Mouse (Mus musculus) hindbrain, postnatal 0 days (tissue): Measurements from ENCODE around the gene Npr2. TPM values are rescaled to one million over a fixed set of nuclear protein-coding genes. Genes with fewer than 3 reads are reported as not detected.
"Not testable (repeated sequence)": the region's sequence is repeated elsewhere in the genome, so short reads cannot be mapped to it uniquely, and the experiment has no call there.

Experiments used
- ATAC-seq: fragments of 200-750 bp; cut with Nextera tagmentation; 2 replicates; pipeline ENCODE4 v1.8.0; 2017; ENCODE audit warnings: mild to moderate bottlenecking, moderate TSS enrichment, moderate library complexity
- DNase-seq: peaks from one replicate; pipeline ENCODE4 v3.0.0-alpha.2; 2015; ENCODE audit warnings: low spot score
- H3K27ac ChIP-seq: fragments of 300-500 bp; sonication (generic); 2 replicates; pipeline ENCODE4 v1.5.1; 2014; ENCODE audit warnings: mild to moderate bottlenecking
- H3K27me3 ChIP-seq: fragments of 300-500 bp; sonication (generic); 2 replicates; pipeline ENCODE4 v1.6.1; 2014; ENCODE audit warnings: low read length, mixed read lengths; ENCODE audit not compliant: insufficient read depth
- H3K36me3 ChIP-seq: fragments of 300-500 bp; sonication (generic); 2 replicates; pipeline ENCODE4 v1.6.1; 2014; ENCODE audit warnings: low read length, mixed read lengths; ENCODE audit not compliant: insufficient read depth
- H3K4me1 ChIP-seq: fragments of 300-500 bp; sonication (generic); 2 replicates; pipeline ENCODE4 v1.6.1; 2014; ENCODE audit warnings: antibody characterized with exemption, low read length, mixed read lengths; ENCODE audit not compliant: insufficient read depth
- H3K4me2 ChIP-seq: fragments of 300-500 bp; sonication (generic); 2 replicates; pipeline ENCODE4 v1.6.1; 2014; ENCODE audit warnings: low read depth, mild to moderate bottlenecking, low read length, moderate library complexity, mixed read lengths
- H3K4me3 ChIP-seq: fragments of 300-500 bp; sonication (generic); 2 replicates; pipeline ENCODE4 v1.5.1; 2014; ENCODE audit warnings: low read length
- H3K9ac ChIP-seq: fragments of 300-500 bp; sonication (generic); replicated peaks from 2 replicates; pipeline ENCODE4 v1.6.1; 2014; ENCODE audit warnings: mild to moderate bottlenecking, low read length, moderate library complexity, mixed read lengths
- H3K9me3 ChIP-seq: fragments of 300-500 bp; sonication (generic); 2 replicates; pipeline ENCODE4 v1.6.1; 2016; ENCODE audit warnings: low read length, mixed read lengths
- CTCF ChIP-seq: IDR thresholded peaks from 2 replicates; pipeline ENCODE4 v1.5.1; 2016; ENCODE audit warnings: antibody characterized with exemption, control low read depth, low read depth
- WGBS: fragments of 180-500 bp; shearing (Covaris S2); extraction: QIAGEN DNeasy Blood & Tissue Kit; methylation state at CpG from one replicate; pipeline ENCODE4 v1.1.7; 2014; 5-methylcytosine and 5-hydroxymethylcytosine counted together
- polyA plus RNA-seq: library from polyadenylated mRNA; unstranded; fragments of >200 nt; fragmentation: Nextera tagmentation; extraction: Ambion mirVana; gene quantifications from 2 replicates; pipeline ENCODE4 v1.2.1, GENCODE M21; 2015
- total RNA-seq: library from RNA; depleted of rRNA; stranded (reverse); fragments of >200 nt; gene quantifications from 2 replicates; pipeline ENCODE4 v1.2.3, GENCODE M21; 2014

The Npr2 gene
- total and polyA plus RNA-seq, 2 experiments from 2014 or later, result 8.9 to 41.3 TPM

- ATAC-seq (no peak), DNase-seq (no peak)
- no peak overlapping the region for H3K4me3 ChIP-seq
- 62% methylated on average over 7 of the region's 7 CpGs for WGBS
- H3K4me1 ChIP-seq, result no peaks in the 10 kb centered on the region
- H3K9me3 ChIP-seq, result no peaks in the 10 kb centered on the region
- H3K27me3 ChIP-seq, result no peaks in the 10 kb centered on the region
- H3K4me2 ChIP-seq, result no peak overlapping the region
- H3K9ac ChIP-seq, result no peak overlapping the region
- no peak for TF ChIP-seq CTCF
- H3K36me3 ChIP-seq, result peaks cover 21% of the 10 kb centered on the region
- H3K27ac ChIP-seq, result no peak overlapping the region
Observed at GRCm38 (mm10) chr4:43587681-43588080, 44.1 kb upstream of the Npr2 start.

GRCm38 (mm10) chr4:43591543-43591942, 40.2 kb upstream of the Npr2 start:
- H3K4me1 ChIP-seq, result no peaks in the 10 kb centered on the region
- no peak overlapping the region for H3K4me3 ChIP-seq
- no peaks in the 10 kb centered on the region for H3K9me3 ChIP-seq
- H3K36me3 ChIP-seq, result no peaks in the 10 kb centered on the region
- no peak overlapping the region for H3K4me2 ChIP-seq
- no peak overlapping the region for H3K9ac ChIP-seq
- no peak for DNase-seq
- no peak for ATAC-seq
- no peaks in the 10 kb centered on the region for H3K27me3 ChIP-seq
- H3K27ac ChIP-seq, result no peak overlapping the region
- TF ChIP-seq CTCF, result no peak
- 78% methylated on average over 5 of the region's 5 CpGs for WGBS

GRCm38 (mm10) chr4:43591961-43592360, 39.8 kb upstream of the Npr2 start:
- Histone ChIP-seq H3K36me3 (no peaks in the 10 kb centered on the region), H3K9me3 (no peaks in the 10 kb centered on the region), H3K27ac (no peak overlapping the region), H3K9ac (no peak overlapping the region), H3K27me3 (no peaks in the 10 kb centered on the region), H3K4me1 (no peaks in the 10 kb centered on the region), H3K4me2 (no peak overlapping the region), H3K4me3 (no peak overlapping the region)
- ATAC-seq (no peak), DNase-seq (no peak)
- no peak for TF ChIP-seq CTCF
- WGBS, result 62% methylated on average over 3 of the region's 3 CpGs

GRCm38 (mm10) chr4:43593453-43593852, 38.3 kb upstream of the Npr2 start:
- WGBS, result 59% methylated on average over 3 of the region's 3 CpGs
- no peak overlapping the region for H3K4me2 ChIP-seq
- no peaks in the 10 kb centered on the region for H3K9me3 ChIP-seq
- DNase-seq, result no peak
- H3K36me3 ChIP-seq, result no peaks in the 10 kb centered on the region
- H3K9ac ChIP-seq, result no peak overlapping the region
- H3K4me3 ChIP-seq, result no peak overlapping the region
- no peaks in the 10 kb centered on the region for H3K4me1 ChIP-seq
- no peak for TF ChIP-seq CTCF
- no peak overlapping the region for H3K27ac ChIP-seq
- ATAC-seq, result no peak
- no peaks in the 10 kb centered on the region for H3K27me3 ChIP-seq

- ATAC-seq, H3K9ac ChIP-seq, H3K9me3 ChIP-seq, H3K36me3 ChIP-seq, H3K4me2 ChIP-seq, H3K4me1 ChIP-seq, H3K4me3 ChIP-seq, DNase-seq, H3K27ac ChIP-seq, H3K27me3 ChIP-seq: not testable (repeated sequence)
- 82% methylated on average over 2 of the region's 2 CpGs for WGBS
Observed at GRCm38 (mm10) chr4:43596597-43596996, 35.1 kb upstream of the Npr2 start.

GRCm38 (mm10) chr4:43598200-43598599, 33.5 kb upstream of the Npr2 start:
- 83% methylated on average over 4 of the region's 4 CpGs for WGBS
- no peak for ATAC-seq

GRCm38 (mm10) chr4:43598650-43599380, 32.9 kb upstream of the Npr2 start:
- H3K27ac ChIP-seq, result no peak overlapping the region
- WGBS, result 90% methylated on average over 7 of the region's 7 CpGs
- H3K4me1 ChIP-seq, result no peaks in the 10 kb centered on the region
- H3K9ac ChIP-seq, result no peak overlapping the region
- no peak for TF ChIP-seq CTCF
- no peak overlapping the region for H3K4me3 ChIP-seq
- no peaks in the 10 kb centered on the region for H3K36me3 ChIP-seq
- H3K9me3 ChIP-seq, result no peaks in the 10 kb centered on the region
- no peak overlapping the region for H3K4me2 ChIP-seq
- no peaks in the 10 kb centered on the region for H3K27me3 ChIP-seq
- no peak for DNase-seq
- ATAC-seq, result no peak

More at GRCm38 (mm10) chr4:43598200-43598599, 33.5 kb upstream of the Npr2 start:
- no peak overlapping the region for H3K27ac ChIP-seq
- no peak overlapping the region for H3K4me3 ChIP-seq
- no peak overlapping the region for H3K4me2 ChIP-seq
- no peak for TF ChIP-seq CTCF
- no peak overlapping the region for H3K9ac ChIP-seq
- H3K9me3 ChIP-seq, result no peaks in the 10 kb centered on the region
- no peaks in the 10 kb centered on the region for H3K4me1 ChIP-seq
- no peak for DNase-seq
- H3K27me3 ChIP-seq, result no peaks in the 10 kb centered on the region
- H3K36me3 ChIP-seq, result no peaks in the 10 kb centered on the region
